Mouse (Mus musculus): ENCODE measurements at regions not wholly inside any gene's neighbourhood (a gene's known extent, or its start where the extent isn't known, plus 50 kb on each side); places are given as distances from the start of the nearest gene placed in this dataset.

GRCm38 (mm10) chr4:5206394-5207099 is 413.4 kb upstream of the Impad1 start:
- DNase-seq, result peak; percentile 38

DNA sequence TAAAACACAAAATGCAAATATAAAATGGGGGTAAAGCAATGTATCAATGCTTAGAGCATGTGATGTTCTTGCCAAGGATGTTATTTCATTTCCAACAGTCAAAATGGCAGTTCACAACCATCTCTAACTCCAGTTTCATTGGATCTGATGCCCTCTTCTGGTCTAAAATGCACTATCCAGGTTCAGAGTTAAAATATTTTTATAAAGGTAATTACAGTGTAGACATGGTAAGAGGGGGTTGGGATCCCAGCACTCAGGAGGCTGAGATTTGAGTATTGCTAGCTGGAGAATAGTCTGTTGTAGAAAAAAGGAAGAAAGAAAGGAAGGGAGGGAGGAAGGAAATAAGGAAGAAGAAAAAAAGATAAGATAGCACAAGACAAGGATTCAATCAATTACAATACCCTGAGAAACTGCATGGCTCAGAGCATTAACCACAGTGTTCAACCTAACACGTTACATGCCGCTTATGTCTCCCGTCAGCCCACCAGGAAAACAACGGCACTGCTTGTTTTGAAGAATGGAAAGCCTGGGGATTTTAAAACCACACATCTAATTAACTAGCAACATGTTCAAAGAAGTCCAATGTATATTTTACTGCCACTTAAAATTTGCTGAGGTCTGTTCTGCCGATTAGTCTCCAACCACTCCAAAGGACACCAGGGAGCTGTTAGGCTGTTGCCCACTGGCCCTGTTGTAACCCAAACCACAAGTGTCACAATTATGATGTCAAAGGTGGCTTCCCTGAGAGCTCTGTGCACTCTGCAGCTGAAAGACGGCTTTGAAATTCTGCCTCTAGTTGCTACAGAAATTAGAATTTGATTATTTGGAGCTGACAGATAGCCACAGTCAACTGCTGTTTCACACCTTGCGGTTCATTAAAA is 412.4 kb upstream of the Impad1 start:
- no peak for DNase-seq

DNA sequence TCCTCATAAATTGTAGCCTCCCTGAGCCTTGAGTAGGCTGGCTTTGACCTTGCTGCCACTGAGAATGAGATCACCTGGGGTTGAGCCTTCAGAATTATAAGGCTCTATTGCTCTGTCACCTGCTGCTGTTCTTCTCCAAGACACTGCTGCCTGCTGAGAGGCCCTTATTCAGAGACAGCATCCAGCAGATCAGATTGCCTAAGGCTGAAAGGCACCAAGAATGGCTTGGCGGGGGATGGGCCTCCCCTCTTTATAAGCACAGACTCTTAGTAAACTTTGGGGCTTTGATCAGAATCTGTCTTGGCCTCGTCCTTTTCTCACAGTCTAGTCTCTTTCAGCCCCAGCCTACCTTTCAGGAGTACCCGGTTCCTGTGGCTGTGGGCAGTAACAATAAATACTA is 401.1 kb upstream of the Impad1 start:
- DNase-seq, result no peak

GRCm38 (mm10) chr4:5181591-5181990 is 388.4 kb upstream of the Impad1 start:
- DNase-seq, result no peak

DNA sequence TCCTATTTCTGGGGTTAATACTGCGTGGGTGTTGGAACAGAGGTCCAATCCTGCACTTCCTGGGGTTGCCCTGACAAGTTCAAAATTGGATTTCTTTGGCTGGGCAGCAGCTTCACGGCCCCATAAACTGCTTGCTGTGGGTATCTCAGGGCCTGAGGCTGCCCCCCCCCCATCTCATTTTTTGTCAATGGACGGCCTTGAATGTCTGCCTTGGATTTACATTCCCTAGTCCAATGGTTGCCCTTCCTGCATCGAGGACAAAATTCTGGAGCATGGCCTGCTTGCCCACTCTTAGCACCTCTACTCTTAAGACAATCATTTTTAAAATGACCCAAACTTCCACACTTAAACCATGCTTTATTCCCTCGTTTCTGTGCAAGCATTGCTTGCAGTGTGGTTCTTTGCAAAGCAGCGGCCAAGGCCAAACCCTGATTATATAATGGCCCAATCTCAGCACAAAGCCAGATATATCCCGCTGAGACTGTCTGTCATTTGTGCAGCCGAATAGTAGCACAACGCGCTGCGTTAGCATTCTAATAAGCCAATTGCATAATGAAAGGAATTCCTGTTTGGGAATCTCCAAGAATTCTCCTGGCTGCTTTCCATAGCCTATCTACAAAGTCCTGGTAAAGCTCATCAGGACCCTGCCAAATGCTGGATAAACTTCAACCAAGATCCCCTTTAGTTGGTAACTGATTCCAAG is 386.0 kb upstream of the Impad1 start:
- DNase-seq, result no peak

GRCm38 (mm10) chr4:5165263-5165662 is 372.1 kb upstream of the Impad1 start:
- DNase-seq, result no peak

DNA sequence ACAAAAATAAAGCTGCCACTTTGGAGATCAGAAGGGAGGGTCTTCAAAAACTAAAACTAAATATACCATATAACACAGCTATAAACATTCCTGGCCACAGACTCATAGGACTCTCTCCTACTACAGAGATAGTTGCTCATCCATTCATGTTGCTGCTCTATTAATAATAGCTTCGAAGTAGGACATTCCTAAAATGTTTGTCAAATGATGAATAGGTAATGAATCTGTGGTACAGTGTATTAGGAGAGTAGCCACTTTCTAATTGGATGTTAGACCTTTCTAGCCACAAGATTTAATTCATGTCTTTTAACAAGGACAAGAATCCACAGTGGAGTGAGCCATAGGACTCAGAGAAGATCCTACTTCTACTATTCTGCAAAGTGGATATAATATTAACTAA is 367.8 kb upstream of the Impad1 start:
- DNase-seq, result no peak

GRCm38 (mm10) chr4:5130726-5131125 is 337.6 kb upstream of the Impad1 start:
- no peak for DNase-seq

DNA sequence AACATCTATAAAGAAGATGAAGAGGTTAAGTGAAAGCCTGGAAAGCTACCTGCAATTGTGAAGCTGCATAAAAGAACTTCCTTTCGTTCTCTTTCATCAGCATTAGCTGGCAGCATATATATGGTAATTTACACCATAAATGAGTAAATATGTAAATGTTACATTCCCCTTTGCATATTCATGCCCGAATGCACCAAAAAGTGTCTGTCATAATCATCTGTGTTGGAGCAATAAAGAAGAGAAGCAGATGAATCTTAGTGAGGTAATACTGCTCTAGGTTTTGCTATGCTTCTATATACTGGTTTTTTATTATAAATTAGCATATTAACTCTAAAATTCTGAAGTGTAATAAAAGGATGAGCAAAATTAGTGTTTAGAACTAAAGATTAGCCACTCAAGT is 332.9 kb upstream of the Impad1 start:
- no peak for DNase-seq

DNA sequence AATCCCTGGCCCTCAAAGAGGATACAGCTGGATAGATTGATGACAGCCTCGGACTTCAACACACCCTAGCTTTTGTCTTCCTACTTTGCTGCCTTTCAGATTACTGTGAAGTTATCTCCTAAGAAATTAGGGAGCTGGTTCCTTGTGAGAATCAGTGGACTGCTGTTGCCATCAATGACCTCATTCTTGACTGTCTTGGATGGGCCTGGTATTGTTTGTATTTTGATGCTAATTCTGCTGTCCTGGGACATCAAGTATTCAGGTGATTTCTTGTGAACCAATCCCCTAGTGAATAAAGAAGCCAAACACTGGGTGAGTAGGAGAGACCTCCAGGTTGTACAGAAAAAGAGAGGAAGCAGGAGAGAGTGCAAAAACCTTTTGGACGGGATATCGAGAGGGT is 305.3 kb upstream of the Impad1 start:
- no peak for DNase-seq

GRCm38 (mm10) chr4:5078723-5079122 is 285.6 kb upstream of the Impad1 start:
- DNase-seq, result no peak

DNA sequence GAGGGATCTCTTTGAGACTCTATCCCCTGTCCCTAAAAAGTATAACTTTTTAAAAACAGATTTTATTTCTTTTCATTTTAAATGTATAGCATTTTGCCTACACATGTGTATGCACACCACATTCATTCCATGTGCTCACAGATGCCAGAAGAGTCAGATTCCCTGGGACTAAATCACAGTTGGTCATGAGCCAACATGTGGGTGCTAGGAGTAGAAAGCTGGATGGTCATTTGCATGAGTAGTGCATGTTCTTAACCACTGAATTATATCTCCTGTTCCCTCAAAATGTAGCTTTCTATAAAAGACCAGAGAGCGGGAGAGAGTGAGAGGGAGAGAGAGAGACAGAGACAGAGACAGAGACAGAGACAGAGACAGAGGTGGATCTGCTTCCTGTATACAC is 281.6 kb upstream of the Impad1 start:
- DNase-seq, result no peak

DNA sequence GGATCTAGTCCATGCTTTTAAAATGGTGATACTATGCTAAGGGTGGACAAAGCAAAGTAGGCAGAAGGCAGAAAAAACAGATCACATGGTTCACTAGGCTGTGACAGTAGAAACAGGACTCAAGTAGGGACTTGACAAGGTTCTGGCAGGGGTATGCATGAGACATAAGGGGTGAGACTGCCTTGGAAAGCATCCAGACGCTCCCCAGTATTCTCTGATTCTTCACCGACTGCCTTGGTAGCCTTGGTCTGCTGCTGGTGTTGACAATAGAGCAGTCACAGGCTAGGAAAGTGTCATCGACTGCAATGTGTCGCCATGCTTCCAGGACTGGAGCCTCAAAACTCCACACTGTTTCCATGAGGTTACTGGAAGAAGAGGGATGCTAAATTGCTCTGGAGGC is 278.1 kb upstream of the Impad1 start:
- no peak for DNase-seq

- DNase-seq, result no peak
Observed at GRCm38 (mm10) chr4:5059290-5059955, 266.3 kb upstream of the Impad1 start.

DNA sequence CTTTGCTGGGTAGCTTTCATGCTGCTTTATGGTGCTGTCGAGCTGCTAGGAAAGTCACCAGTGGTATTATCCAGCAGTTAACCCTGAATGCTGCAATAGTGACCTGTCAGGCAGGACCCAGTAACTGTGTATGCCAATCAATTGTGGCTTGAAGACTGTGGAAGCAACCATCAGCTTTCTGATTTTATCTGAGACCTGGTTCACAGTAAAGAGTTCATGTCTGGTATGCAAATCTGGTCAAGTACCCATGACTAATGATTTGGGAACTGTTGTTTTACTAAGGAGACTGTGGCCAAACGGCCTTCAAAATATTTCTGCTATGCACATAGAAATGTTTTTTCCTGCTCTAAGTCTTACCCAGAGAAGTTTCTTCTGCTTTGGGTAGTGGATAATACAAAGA is 236.8 kb upstream of the Impad1 start:
- no peak for DNase-seq

- DNase-seq, result no peak
Observed at GRCm38 (mm10) chr4:4987491-4987890, 194.3 kb upstream of the Impad1 start.

GRCm38 (mm10) chr4:4983474-4984194 is 190.5 kb upstream of the Impad1 start:
- DNase-seq, result no peak

DNA sequence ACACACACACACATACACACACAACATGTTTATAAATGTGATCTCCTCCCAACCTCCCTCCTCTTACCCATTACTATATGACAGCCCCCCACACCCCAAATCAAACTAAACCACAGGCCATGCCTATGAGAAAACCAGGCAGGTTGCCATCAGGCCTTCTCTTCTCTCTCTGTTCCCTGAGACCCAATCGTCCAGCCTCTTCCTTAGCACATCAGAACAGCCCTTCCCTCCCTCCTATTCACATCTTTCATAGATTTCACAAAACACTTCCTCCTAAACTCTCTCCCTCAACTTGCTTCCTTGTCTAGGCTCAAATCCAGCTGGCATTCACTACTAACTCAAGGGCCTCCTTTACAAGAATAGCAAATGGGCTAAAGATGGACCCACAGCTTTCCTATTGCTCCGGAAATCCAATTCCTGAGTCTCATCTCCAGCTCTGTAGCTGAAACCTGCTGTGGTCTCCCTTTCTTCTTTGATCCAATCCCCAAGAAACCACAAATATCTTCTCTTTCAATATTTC is 178.7 kb upstream of the Impad1 start:
- DNase-seq, result no peak

- no peak for DNase-seq
Observed at GRCm38 (mm10) chr4:4948956-4949355, 155.8 kb upstream of the Impad1 start.

DNA sequence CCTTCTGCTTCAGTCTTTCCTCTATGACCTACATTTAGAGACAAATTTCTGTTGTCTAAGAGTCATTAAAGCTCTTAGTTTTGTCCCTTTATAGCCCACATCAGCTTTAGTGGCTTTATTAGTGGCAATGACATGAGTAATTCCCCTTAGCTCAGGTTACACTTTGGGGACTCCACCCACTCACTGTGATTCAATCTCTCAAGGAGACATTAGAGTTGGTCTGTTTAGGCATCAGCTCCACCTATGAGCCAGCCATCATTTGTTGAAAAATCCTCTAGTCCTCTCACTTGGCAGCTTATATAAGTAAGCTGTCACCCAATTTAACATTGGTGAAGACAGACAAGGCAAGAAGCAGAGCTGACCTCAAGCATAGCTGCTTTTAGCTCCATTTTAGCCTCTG is 151.3 kb upstream of the Impad1 start:
- DNase-seq, result no peak

DNA sequence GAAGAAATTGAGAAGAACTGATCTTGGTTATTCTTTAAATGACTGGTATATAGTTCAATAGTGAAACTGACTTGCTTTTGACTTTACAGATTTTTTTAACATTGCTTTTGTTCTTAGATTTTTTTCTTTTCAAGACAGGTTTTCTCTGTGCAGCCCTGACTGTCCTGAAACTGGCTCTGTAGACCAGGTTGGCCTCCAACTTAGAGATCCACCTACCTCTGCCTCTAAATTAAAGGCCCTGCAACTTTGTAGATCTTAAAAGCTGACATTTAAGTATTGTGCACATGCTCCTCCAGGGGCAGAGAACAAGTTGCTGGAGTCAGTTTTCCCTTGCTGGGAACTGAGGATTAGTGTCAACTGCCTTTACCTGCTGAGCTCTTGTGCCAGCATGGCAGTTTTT is 132.6 kb upstream of the Impad1 start:
- DNase-seq, result no peak

DNA sequence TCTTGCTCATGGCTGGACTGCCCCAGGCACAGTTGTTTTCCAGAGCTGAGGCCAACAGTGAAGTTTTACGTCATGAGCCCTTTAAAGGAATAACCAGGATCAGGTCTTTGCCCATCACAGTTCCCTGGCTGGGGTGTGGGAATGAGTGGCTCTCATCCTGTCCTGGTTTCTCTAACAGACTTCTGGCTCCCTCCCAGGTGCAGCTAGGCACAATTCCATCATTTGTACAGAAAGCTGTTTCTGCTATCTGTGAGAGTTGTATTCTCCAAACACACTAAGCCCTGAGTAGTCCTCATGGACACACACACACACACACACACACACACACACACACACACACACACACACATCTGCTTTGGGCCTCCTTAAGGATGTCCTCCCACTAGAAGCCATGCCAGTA is 127.1 kb upstream of the Impad1 start:
- DNase-seq, result no peak
